Mouse (Mus musculus) Muller cell, postnatal 12 days (primary cell): ENCODE results near the gene Zbtb39.
"Not testable (repeated sequence)": the region's sequence is repeated elsewhere in the genome, so short reads cannot be mapped to it uniquely, and the experiment has no call there.

Experiments used
- DNase-seq: peaks from one replicate; pipeline ENCODE4 v3.0.0-alpha.2; 2015; ENCODE audit errors: inconsistent ontology term

Gene Zbtb39

DNA sequence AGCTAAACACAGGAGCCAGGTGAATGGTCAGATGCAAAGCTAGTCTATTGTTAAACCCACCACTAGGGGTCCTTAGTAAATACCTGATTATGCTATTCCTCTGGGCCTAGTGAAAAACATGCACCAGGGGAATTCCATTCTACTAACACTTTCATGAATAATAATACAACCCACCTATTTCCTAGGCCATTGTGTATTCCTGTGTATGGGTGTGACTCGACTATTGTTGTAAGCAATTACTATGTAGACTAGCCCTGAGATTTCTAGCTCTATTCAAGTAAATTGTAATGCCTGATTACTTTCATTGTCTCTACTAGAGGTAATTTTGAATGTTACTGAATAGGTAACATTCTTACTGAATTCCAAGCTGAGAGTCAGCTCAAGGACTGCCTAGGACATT, 46.1 kb downstream of the Zbtb39 start:
- DNase-seq = not testable (repeated sequence)
